Mouse (Mus musculus) embryonic fibroblast, embryonic 13.5 days (primary cell): ENCODE measurements at regions not wholly inside any gene's neighbourhood (a gene's known extent, or its start where the extent isn't known, plus 50 kb on each side); places are given as distances from the start of the nearest gene placed in this dataset.

Experiments
- CTCF ChIP-seq: IDR thresholded peaks from 2 replicates; pipeline ENCODE4 v1.5.1; 2011; ENCODE audit warnings: mild to moderate bottlenecking, control low read depth, low read length, moderate library complexity, borderline replicate concordance; ENCODE audit not compliant: insufficient read depth
- POLR2A ChIP-seq: IDR thresholded peaks from 2 replicates; pipeline ENCODE4 v1.6.1; 2011; ENCODE audit warnings: low read depth, mild to moderate bottlenecking, control low read depth, low read length, moderate library complexity

- no peak for TF ChIP-seq POLR2A
- no peak for TF ChIP-seq CTCF
These were observed 185.1 kb upstream of the Tmc3 start for GRCm38 (mm10) chr7:83399668-83400067.
